Mouse (Mus musculus): ENCODE data around the gene Sap18b.
"Not testable (repeated sequence)": the region's sequence is repeated elsewhere in the genome, so short reads cannot be mapped to it uniquely, and the experiment has no call there.

- TF ChIP-seq CTCF (IDR thresholded peaks at IDR 0.05; ENCODE audit: borderline replicate concordance, extremely low read depth, insufficient read depth, insufficient read length); POLR2A (IDR thresholded peaks at IDR 0.05; ENCODE audit: borderline replicate concordance, extremely low read depth, insufficient read depth, insufficient read length, poor library complexity, severe bottlenecking): not testable (repeated sequence)
Observed at GRCm38 (mm10) chr8:95863761-95864440, 38.8 kb downstream of the Sap18b start.
